Mouse (Mus musculus) forebrain, embryonic 11.5 days (tissue): ENCODE data around the gene Klhdc4. TPM values are rescaled to one million over a fixed set of nuclear protein-coding genes. Genes with fewer than 3 reads are reported as not detected.

Experiments used
- ATAC-seq: fragments of 200-750 bp; cut with Nextera tagmentation; replicated peaks from 2 replicates; pipeline ENCODE4 v1.8.0; 2017; ENCODE audit warnings: moderate TSS enrichment; ENCODE audit not compliant: low FRiP score
- DNase-seq: peaks from one replicate; pipeline ENCODE4 v3.0.0-alpha.2; 2017; ENCODE audit warnings: low spot score
- H3K27ac ChIP-seq: fragments of 300-500 bp; sonication (generic); 2 replicates; pipeline ENCODE4 v1.5.1; 2014; ENCODE audit warnings: low read depth, low read length
- H3K27me3 ChIP-seq: fragments of 300-500 bp; sonication (generic); 2 replicates; pipeline ENCODE4 v1.6.1; 2014; ENCODE audit warnings: mild to moderate bottlenecking, low read length, mixed read lengths; ENCODE audit not compliant: control insufficient read depth, insufficient read depth
- H3K36me3 ChIP-seq: fragments of 300-500 bp; sonication (generic); 2 replicates; pipeline ENCODE4 v1.6.1; 2014; ENCODE audit warnings: mild to moderate bottlenecking, low read length, moderate library complexity, mixed read lengths; ENCODE audit not compliant: control insufficient read depth, insufficient read depth
- H3K4me1 ChIP-seq: fragments of 300-500 bp; sonication (generic); replicated peaks from 2 replicates; pipeline ENCODE4 v1.6.1; 2014; ENCODE audit warnings: low read length, mixed read lengths; ENCODE audit not compliant: control insufficient read depth, insufficient read depth
- H3K4me2 ChIP-seq: fragments of 300-500 bp; sonication (generic); 2 replicates; pipeline ENCODE4 v1.6.1; 2014; ENCODE audit warnings: low read depth, mild to moderate bottlenecking, low read length, moderate library complexity, mixed read lengths; ENCODE audit not compliant: severe bottlenecking
- H3K4me3 ChIP-seq: fragments of 300-500 bp; sonication (generic); 2 replicates; pipeline ENCODE4 v1.5.1; 2014; ENCODE audit warnings: low read depth, low read length
- H3K9ac ChIP-seq: fragments of 300-500 bp; sonication (generic); 2 replicates; pipeline ENCODE4 v1.6.1; 2014; ENCODE audit warnings: low read length
- H3K9me3 ChIP-seq: fragments of 300-500 bp; sonication (generic); 2 replicates; pipeline ENCODE4 v1.6.1; 2016; ENCODE audit warnings: low read length, mixed read lengths; ENCODE audit not compliant: control insufficient read depth
- WGBS: fragments of 180-500 bp; shearing (Covaris S2); extraction: QIAGEN DNeasy Blood & Tissue Kit; methylation state at CpG from one replicate; pipeline ENCODE4 v1.1.7; 2014; 5-methylcytosine and 5-hydroxymethylcytosine counted together
- polyA plus RNA-seq: library from polyadenylated mRNA; unstranded; fragments of >200 nt; fragmentation: Nextera tagmentation; extraction: Ambion mirVana; gene quantifications from 2 replicates; pipeline ENCODE4 v1.2.1, GENCODE M21; 2014

Klhdc4 gene
- polyA plus RNA-seq, 1 experiment from 2014 or later, result 55.4 TPM

- ATAC-seq, result no peak
- H3K4me1 ChIP-seq, result no peaks in the 10 kb centered on the region
- no peak overlapping the region for H3K27ac ChIP-seq
- H3K9ac ChIP-seq, result no peak overlapping the region
- H3K27me3 ChIP-seq, result no peaks in the 10 kb centered on the region
- peaks cover 2% of the 10 kb centered on the region; the same call in 1 of the 2 replicates for H3K36me3 ChIP-seq
- no peaks in the 10 kb centered on the region for H3K9me3 ChIP-seq
- no peak overlapping the region for H3K4me2 ChIP-seq
- no peak overlapping the region for H3K4me3 ChIP-seq
- no peak for DNase-seq
- WGBS, result 88% methylated on average over 7 of the region's 7 CpGs
Observed at GRCm38 (mm10) chr8:121792159-121792558, 37.2 kb downstream of the Klhdc4 start.

- 88% methylated on average over 8 of the region's 8 CpGs for WGBS
- Histone ChIP-seq H3K4me2 (no peak overlapping the region), H3K9me3 (no peaks in the 10 kb centered on the region), H3K4me3 (no peak overlapping the region), H3K27me3 (no peaks in the 10 kb centered on the region), H3K27ac (no peak overlapping the region), H3K9ac (no peak overlapping the region), H3K4me1 (no peaks in the 10 kb centered on the region), H3K36me3 (no peaks in the 10 kb centered on the region)
- DNase-seq (no peak), ATAC-seq (no peak)
Observed at GRCm38 (mm10) chr8:121788786-121789185, 40.6 kb downstream of the Klhdc4 start.

GRCm38 (mm10) chr8:121786542-121786941 is 42.8 kb downstream of the Klhdc4 start:
- H3K4me2 ChIP-seq, result no peak overlapping the region
- no peaks in the 10 kb centered on the region for H3K27me3 ChIP-seq
- H3K9ac ChIP-seq, result no peak overlapping the region
- 72% methylated on average over 10 of the region's 10 CpGs for WGBS
- no peak for DNase-seq
- H3K9me3 ChIP-seq, result no peaks in the 10 kb centered on the region
- no peaks in the 10 kb centered on the region for H3K4me1 ChIP-seq
- H3K27ac ChIP-seq, result no peak overlapping the region
- ATAC-seq, result no peak
- H3K36me3 ChIP-seq, result no peaks in the 10 kb centered on the region
- no peak overlapping the region for H3K4me3 ChIP-seq

GRCm38 (mm10) chr8:121782493-121782892 is 46.9 kb downstream of the Klhdc4 start:
- DNase-seq (no peak), ATAC-seq (no peak)
- no peak overlapping the region for H3K4me2 ChIP-seq
- H3K9me3 ChIP-seq, result no peaks in the 10 kb centered on the region
- no peak overlapping the region for H3K4me3 ChIP-seq
- no peak overlapping the region for H3K9ac ChIP-seq
- no peaks in the 10 kb centered on the region for H3K36me3 ChIP-seq
- no peaks in the 10 kb centered on the region for H3K4me1 ChIP-seq
- WGBS, result 77% methylated on average over 5 of the region's 5 CpGs
- H3K27me3 ChIP-seq, result no peaks in the 10 kb centered on the region
- no peak overlapping the region for H3K27ac ChIP-seq

- 89% methylated on average over 12 of the region's 12 CpGs for WGBS
- ATAC-seq, result no peak
Observed at GRCm38 (mm10) chr8:121773876-121774275, 55.5 kb downstream of the Klhdc4 start.

GRCm38 (mm10) chr8:121770845-121771752 is 58.3 kb downstream of the Klhdc4 start:
- ATAC-seq (peak; percentile 60), DNase-seq (no peak)
- Histone ChIP-seq H3K4me2 (0 out of 2 replicates have a peak overlapping the region, but pooled peaks have one; percentile 1), H3K4me3 (no peak overlapping the region), H3K27ac (no peak overlapping the region), H3K36me3 (no peaks in the 10 kb centered on the region), H3K4me1 (peaks cover 3% of the 10 kb centered on the region; the same call in 1 of the 2 replicates), H3K9ac (peak overlapping the region; percentile 24; the same call in 1 of the 2 replicates), H3K9me3 (no peaks in the 10 kb centered on the region), H3K27me3 (no peaks in the 10 kb centered on the region)
- 35% methylated on average over 19 of the region's 19 CpGs for WGBS

More at GRCm38 (mm10) chr8:121773876-121774275, 55.5 kb downstream of the Klhdc4 start:
- DNase-seq, result no peak
- Histone ChIP-seq H3K36me3 (no peaks in the 10 kb centered on the region), H3K4me3 (no peak overlapping the region), H3K27ac (no peak overlapping the region), H3K9me3 (no peaks in the 10 kb centered on the region), H3K27me3 (no peaks in the 10 kb centered on the region), H3K4me1 (peaks cover 3% of the 10 kb centered on the region; the same call in 1 of the 2 replicates), H3K9ac (no peak overlapping the region), H3K4me2 (no peak overlapping the region)

- Histone ChIP-seq H3K27me3 (no peaks in the 10 kb centered on the region), H3K4me1 (peaks cover 3% of the 10 kb centered on the region; the same call in 1 of the 2 replicates), H3K4me2 (no peak overlapping the region), H3K9me3 (no peaks in the 10 kb centered on the region), H3K27ac (no peak overlapping the region), H3K36me3 (no peaks in the 10 kb centered on the region), H3K9ac (no peak overlapping the region), H3K4me3 (no peak overlapping the region)
- WGBS, result 95% methylated on average over 2 of the region's 2 CpGs
- DNase-seq, result no peak
- no peak for ATAC-seq
Observed at GRCm38 (mm10) chr8:121769621-121770020, 59.7 kb downstream of the Klhdc4 start.

- Histone ChIP-seq H3K4me2 (no peak overlapping the region), H3K9me3 (no peaks in the 10 kb centered on the region), H3K9ac (no peak overlapping the region), H3K4me3 (no peak overlapping the region), H3K27ac (no peak overlapping the region), H3K4me1 (peaks cover 3% of the 10 kb centered on the region; the same call in 1 of the 2 replicates), H3K27me3 (no peaks in the 10 kb centered on the region), H3K36me3 (no peaks in the 10 kb centered on the region)
- 85% methylated on average over 3 of the region's 3 CpGs for WGBS
- ATAC-seq (no peak), DNase-seq (no peak)
Observed at GRCm38 (mm10) chr8:121769095-121769494, 60.3 kb downstream of the Klhdc4 start.
